Mouse (Mus musculus): ENCODE measurements around the gene Gls. TPM values are rescaled to one million over a fixed set of nuclear protein-coding genes. Genes with fewer than 3 reads are reported as not detected.

Gls gene
- polyA plus RNA-seq, 1 experiment from 2014 or later: 4.7 TPM

GRCm38 (mm10) chr1:52154890-52155289 is 78.1 kb downstream of the Gls start:
- Histone ChIP-seq H3K36me3 (replicated peaks; ENCODE audit: insufficient read depth, low read length) (peaks cover 99% of the 10 kb centered on the region), H3K9me3 (ENCODE audit: low read length) (no peaks in the 10 kb centered on the region), H3K9ac (replicated peaks) (no peak overlapping the region), H3K27me3 (ENCODE audit: insufficient read depth, low read length) (no peaks in the 10 kb centered on the region), H3K4me3 (ENCODE audit: low read depth, low read length) (no peak overlapping the region), H3K4me2 (ENCODE audit: low read depth, low read length) (no peak overlapping the region), H3K27ac (ENCODE audit: low read depth) (no peak overlapping the region), H3K4me1 (ENCODE audit: insufficient read depth) (0 out of 2 replicates have a peak, but pooled peaks cover 2% of the 10 kb centered on the region)
- 94% methylated on average over 8 of the region's 8 CpGs for WGBS (ENCODE audit: insufficient replicate concordance)
- TF ChIP-seq CTCF (IDR thresholded peaks at IDR 0.05; ENCODE audit: low read depth) (no peak), EP300 (IDR thresholded peaks at IDR 0.05; ENCODE audit: low read depth) (no peak)
- ATAC-seq (no peak), DNase-seq (no peak)

GRCm38 (mm10) chr1:52152936-52153335 is 80.1 kb downstream of the Gls start:
- TF ChIP-seq CTCF (IDR thresholded peaks at IDR 0.05; ENCODE audit: low read depth) (no peak), EP300 (IDR thresholded peaks at IDR 0.05; ENCODE audit: low read depth) (no peak)
- DNase-seq (no peak), ATAC-seq (no peak)
- Histone ChIP-seq H3K4me1 (ENCODE audit: insufficient read depth) (0 out of 2 replicates have a peak, but pooled peaks cover 2% of the 10 kb centered on the region), H3K36me3 (replicated peaks; ENCODE audit: insufficient read depth, low read length) (peaks cover 99% of the 10 kb centered on the region), H3K9me3 (ENCODE audit: low read length) (no peaks in the 10 kb centered on the region), H3K4me3 (ENCODE audit: low read depth, low read length) (no peak overlapping the region), H3K27ac (ENCODE audit: low read depth) (no peak overlapping the region), H3K27me3 (ENCODE audit: insufficient read depth, low read length) (no peaks in the 10 kb centered on the region), H3K4me2 (ENCODE audit: low read depth, low read length) (no peak overlapping the region), H3K9ac (replicated peaks) (no peak overlapping the region)
- 82% methylated on average over 3 of the region's 3 CpGs for whole genome bisulfite sequencing (ENCODE audit: insufficient replicate concordance)

GRCm38 (mm10) chr1:52152369-52152768 is 80.7 kb downstream of the Gls start:
- WGBS (ENCODE audit: insufficient replicate concordance): 86% methylated on average over 13 of the region's 13 CpGs
- TF ChIP-seq EP300 (IDR thresholded peaks at IDR 0.05; ENCODE audit: low read depth) (no peak), CTCF (IDR thresholded peaks at IDR 0.05; ENCODE audit: low read depth) (no peak)
- ATAC-seq (0 out of 2 replicates have a peak, but pooled peaks have one; percentile 17), DNase-seq (no peak)
- Histone ChIP-seq H3K36me3 (replicated peaks; ENCODE audit: insufficient read depth, low read length) (peaks cover 99% of the 10 kb centered on the region), H3K9me3 (ENCODE audit: low read length) (no peaks in the 10 kb centered on the region), H3K27me3 (ENCODE audit: insufficient read depth, low read length) (no peaks in the 10 kb centered on the region), H3K27ac (ENCODE audit: low read depth) (no peak overlapping the region), H3K4me3 (ENCODE audit: low read depth, low read length) (no peak overlapping the region), H3K9ac (replicated peaks) (no peak overlapping the region), H3K4me2 (ENCODE audit: low read depth, low read length) (no peak overlapping the region), H3K4me1 (ENCODE audit: insufficient read depth) (no peaks in the 10 kb centered on the region)

GRCm38 (mm10) chr1:52151166-52151565 is 81.9 kb downstream of the Gls start:
- ATAC-seq (no peak), DNase-seq (no peak)
- H3K36me3 ChIP-seq (replicated peaks; ENCODE audit: insufficient read depth, low read length): peaks cover 99% of the 10 kb centered on the region
- no peaks in the 10 kb centered on the region for H3K9me3 ChIP-seq (ENCODE audit: low read length)
- H3K27me3 ChIP-seq (ENCODE audit: insufficient read depth, low read length): no peaks in the 10 kb centered on the region
- H3K4me1 ChIP-seq (ENCODE audit: insufficient read depth): no peaks in the 10 kb centered on the region
- H3K4me2 ChIP-seq (ENCODE audit: low read depth, low read length): no peak overlapping the region
- H3K4me3 ChIP-seq (ENCODE audit: low read depth, low read length): no peak overlapping the region
- H3K27ac ChIP-seq (ENCODE audit: low read depth): no peak overlapping the region
- H3K9ac ChIP-seq (replicated peaks): no peak overlapping the region
- TF ChIP-seq CTCF (IDR thresholded peaks at IDR 0.05; ENCODE audit: low read depth): no peak
- TF ChIP-seq EP300 (IDR thresholded peaks at IDR 0.05; ENCODE audit: low read depth): no peak
- 91% methylated on average over 5 of the region's 5 CpGs for WGBS (ENCODE audit: insufficient replicate concordance)

- DNase-seq: no peak
- Histone ChIP-seq H3K9ac (replicated peaks) (no peak overlapping the region), H3K27ac (ENCODE audit: low read depth) (no peak overlapping the region), H3K9me3 (ENCODE audit: low read length) (no peaks in the 10 kb centered on the region), H3K27me3 (ENCODE audit: insufficient read depth, low read length) (no peaks in the 10 kb centered on the region), H3K4me3 (ENCODE audit: low read depth, low read length) (no peak overlapping the region), H3K4me1 (ENCODE audit: insufficient read depth) (no peaks in the 10 kb centered on the region), H3K4me2 (ENCODE audit: low read depth, low read length) (no peak overlapping the region), H3K36me3 (replicated peaks; ENCODE audit: insufficient read depth, low read length) (peaks cover 99% of the 10 kb centered on the region)
- ATAC-seq: peak; percentile 62
- WGBS (ENCODE audit: insufficient replicate concordance): 17% methylated on average over 11 of the region's 11 CpGs
- TF ChIP-seq CTCF (IDR thresholded peaks at IDR 0.05; ENCODE audit: low read depth) (no peak), EP300 (IDR thresholded peaks at IDR 0.05; ENCODE audit: low read depth) (0 out of 2 replicates have a peak, but pooled peaks have one; percentile 28)
Observed at GRCm38 (mm10) chr1:52150676-52151075, 82.4 kb downstream of the Gls start.

- Histone ChIP-seq H3K36me3 (replicated peaks; ENCODE audit: insufficient read depth, low read length) (peaks cover 98% of the 10 kb centered on the region), H3K9me3 (ENCODE audit: low read length) (no peaks in the 10 kb centered on the region), H3K27me3 (ENCODE audit: insufficient read depth, low read length) (no peaks in the 10 kb centered on the region), H3K27ac (ENCODE audit: low read depth) (no peak overlapping the region), H3K4me3 (ENCODE audit: low read depth, low read length) (no peak overlapping the region), H3K4me2 (ENCODE audit: low read depth, low read length) (no peak overlapping the region), H3K4me1 (ENCODE audit: insufficient read depth) (no peaks in the 10 kb centered on the region), H3K9ac (replicated peaks) (no peak overlapping the region)
- TF ChIP-seq EP300 (IDR thresholded peaks at IDR 0.05; ENCODE audit: low read depth) (no peak), CTCF (IDR thresholded peaks at IDR 0.05; ENCODE audit: low read depth) (no peak)
- peak; percentile 50 for DNase-seq
- 48% methylated on average over 9 of the region's 9 CpGs for WGBS (ENCODE audit: insufficient replicate concordance)
- peak; percentile 78 for ATAC-seq
Observed at GRCm38 (mm10) chr1:52149934-52150346, 83.1 kb downstream of the Gls start.

GRCm38 (mm10) chr1:52148696-52149095 is 84.3 kb downstream of the Gls start:
- WGBS (ENCODE audit: insufficient replicate concordance): 85% methylated on average over 7 of the region's 7 CpGs
- Histone ChIP-seq H3K27me3 (ENCODE audit: insufficient read depth, low read length) (no peaks in the 10 kb centered on the region), H3K27ac (ENCODE audit: low read depth) (no peak overlapping the region), H3K4me1 (ENCODE audit: insufficient read depth) (no peaks in the 10 kb centered on the region), H3K9me3 (ENCODE audit: low read length) (no peaks in the 10 kb centered on the region), H3K36me3 (replicated peaks; ENCODE audit: insufficient read depth, low read length) (peaks cover 97% of the 10 kb centered on the region), H3K4me2 (ENCODE audit: low read depth, low read length) (no peak overlapping the region), H3K4me3 (ENCODE audit: low read depth, low read length) (no peak overlapping the region), H3K9ac (replicated peaks) (no peak overlapping the region)
- ATAC-seq: no peak
- TF ChIP-seq CTCF (IDR thresholded peaks at IDR 0.05; ENCODE audit: low read depth): no peak
- no peak for TF ChIP-seq EP300 (IDR thresholded peaks at IDR 0.05; ENCODE audit: low read depth)
- DNase-seq: no peak
